ENCODE assay signal across 5 mouse cellular contexts in genomic region chr2:129949786-129950185, GRCm38 (mm10).
DNase-seq lines count a peak whose midpoint lies in the region; TF ChIP-seq lines count a peak whose summit lies in the region.
"Not testable (repeated sequence)": the region's sequence is repeated elsewhere in the genome, so short reads cannot be mapped to it uniquely, and the experiment has no call there.

No protein-coding gene starts in this region.

- not testable (repeated sequence) for H3K36me3 ChIP-seq in liver, adult 2 months (ENCODE audit: control insufficient read depth, insufficient read depth, low read length)

- WGBS in liver, adult 2 months: 43% methylated on average over 6 of the region's 6 CpGs

- not testable (repeated sequence) for H3K27ac ChIP-seq in liver, adult 2 months (replicated peaks; ENCODE audit: insufficient read depth, low read depth, low read length)

- TF ChIP-seq POLR2A in liver, adult 2 months (IDR thresholded peaks at IDR 0.05; ENCODE audit: extremely low read depth, insufficient read depth, low read length): not testable (repeated sequence)

- not testable (repeated sequence) for TF ChIP-seq CTCF in liver, adult 2 months (IDR thresholded peaks at IDR 0.05; ENCODE audit: low read depth, low read length)

- not testable (repeated sequence) for H3K27me3 ChIP-seq in liver, adult 2 months (ENCODE audit: control insufficient read depth, insufficient read depth, low read length)

- not testable (repeated sequence) for H3K9ac ChIP-seq in liver, adult 2 months (ENCODE audit: low read depth, low read length)

- DNase-seq in adrenal gland, adult 2 months: peak; percentile 74
- DNase-seq in adrenal gland, postnatal 10 days: peak; percentile 32
- peak; percentile 45 to 46 for DNase-seq in adrenal gland, postnatal 36 days
- peak; percentile 74 for DNase-seq in heart, adult 11 months
- peak; percentile 53 for DNase-seq in liver, adult 2 months (ENCODE audit: extremely low read depth, low read depth, low spot score)

- not testable (repeated sequence) for H3K4me1 ChIP-seq in liver, adult 2 months (ENCODE audit: control insufficient read depth, insufficient read depth, low read length)

- not testable (repeated sequence) for H3K79me2 ChIP-seq in liver, adult 2 months (ENCODE audit: control insufficient read depth, insufficient read depth, low read length)

- not testable (repeated sequence) for H3K4me3 ChIP-seq in liver, adult 2 months (ENCODE audit: insufficient read depth, low read depth, low read length)
